Mouse (Mus musculus) lung, embryonic 14.5 days (tissue): ENCODE data around the gene E030025P04Rik. TPM values are rescaled to one million over a fixed set of nuclear protein-coding genes. Genes with fewer than 3 reads are reported as not detected.

ENCODE experiments used
- ATAC-seq: fragments of 200-750 bp; cut with Nextera tagmentation; 2 replicates; pipeline ENCODE4 v1.8.0; 2017; ENCODE audit warnings: mild to moderate bottlenecking, moderate TSS enrichment, moderate library complexity; ENCODE audit not compliant: insufficient read depth
- DNase-seq: peaks from one replicate; pipeline ENCODE4 v3.0.0-alpha.2; 2015
- H3K27ac ChIP-seq: fragments of 300-500 bp; sonication (generic); 2 replicates; pipeline ENCODE4 v1.5.1; 2014; ENCODE audit warnings: low read depth, mild to moderate bottlenecking, moderate library complexity
- H3K27me3 ChIP-seq: fragments of 300-500 bp; sonication (generic); 2 replicates; pipeline ENCODE4 v1.6.1; 2014; ENCODE audit warnings: low read length, control low read depth; ENCODE audit not compliant: insufficient read depth
- H3K36me3 ChIP-seq: fragments of 300-500 bp; sonication (generic); 2 replicates; pipeline ENCODE4 v1.6.1; 2014; ENCODE audit warnings: control low read depth; ENCODE audit not compliant: insufficient read depth
- H3K4me1 ChIP-seq: fragments of 300-500 bp; sonication (generic); 2 replicates; pipeline ENCODE4 v1.6.1; 2014; ENCODE audit warnings: antibody characterized with exemption, control low read depth; ENCODE audit not compliant: insufficient read depth
- H3K4me2 ChIP-seq: fragments of 300-500 bp; sonication (generic); 2 replicates; pipeline ENCODE4 v1.6.1; 2014; ENCODE audit warnings: mild to moderate bottlenecking
- H3K4me3 ChIP-seq: fragments of 300-500 bp; sonication (generic); 2 replicates; pipeline ENCODE4 v1.5.1; 2014; ENCODE audit warnings: low read depth, low read length
- H3K9ac ChIP-seq: fragments of 300-500 bp; sonication (generic); 2 replicates; pipeline ENCODE4 v1.6.1; 2014
- H3K9me3 ChIP-seq: fragments of 300-500 bp; sonication (generic); 2 replicates; pipeline ENCODE4 v1.6.1; 2016; ENCODE audit warnings: low read depth, low read length, control low read depth
- CTCF ChIP-seq: IDR thresholded peaks from 2 replicates; pipeline ENCODE4 v1.5.1; 2016; ENCODE audit warnings: antibody characterized with exemption, low read depth
- WGBS: fragments of 180-500 bp; shearing (Covaris S2); extraction: QIAGEN DNeasy Blood & Tissue Kit; methylation state at CpG from one replicate; pipeline ENCODE4 v1.1.7; 2014; 5-methylcytosine and 5-hydroxymethylcytosine counted together
- polyA plus RNA-seq: library from polyadenylated mRNA; unstranded; fragments of >200 nt; fragmentation: Nextera tagmentation; extraction: Ambion mirVana; gene quantifications from 2 replicates; pipeline ENCODE4 v1.2.1, GENCODE M21; 2014

The E030025P04Rik gene
- not detected in 2 replicates for polyA plus RNA-seq

- TF ChIP-seq CTCF = no peak
These were observed at the start of gene E030025P04Rik for GRCm38 (mm10) chr11:109144236-109144635. TSS of gene E030025P04Rik (minus strand) at chr11:109144369.

GRCm38 (mm10) chr11:109192673-109193557 is 48.7 kb upstream of the E030025P04Rik start:
- Histone ChIP-seq H3K9ac (no peak overlapping the region), H3K4me1 (no peaks in the 10 kb centered on the region), H3K27me3 (no peaks in the 10 kb centered on the region), H3K36me3 (no peaks in the 10 kb centered on the region), H3K27ac (no peak overlapping the region), H3K4me2 (no peak overlapping the region), H3K9me3 (no peaks in the 10 kb centered on the region), H3K4me3 (no peak overlapping the region)
- DNase-seq (peak; percentile 94), ATAC-seq (peak; percentile 80)
- 34% methylated on average over 15 of the region's 15 CpGs for WGBS
- peak; percentile 96 for TF ChIP-seq CTCF

More at GRCm38 (mm10) chr11:109144236-109144635, at the start of gene E030025P04Rik:
- DNase-seq (peak; percentile 68), ATAC-seq (peak; percentile 79)
- no peak within 1 kb of the TSS for H3K9ac ChIP-seq
- H3K27me3 ChIP-seq = no peaks in the 10 kb centered on the region
- WGBS = 21% methylated on average over 4 of the region's 4 CpGs
- H3K4me3 ChIP-seq = no peak within 1 kb of the TSS
- H3K9me3 ChIP-seq = no peaks in the 10 kb centered on the region
- no peaks in the 10 kb centered on the region for H3K36me3 ChIP-seq
- H3K4me1 ChIP-seq = peaks cover 9% of the 10 kb centered on the region; the same call in 1 of the 2 replicates
- no peak within 1 kb of the TSS for H3K27ac ChIP-seq
- H3K4me2 ChIP-seq = no peak within 1 kb of the TSS

- DNase-seq (no peak), ATAC-seq (no peak)
- Histone ChIP-seq H3K9ac (no peak overlapping the region), H3K36me3 (no peaks in the 10 kb centered on the region), H3K27me3 (no peaks in the 10 kb centered on the region), H3K4me2 (no peak overlapping the region), H3K9me3 (no peaks in the 10 kb centered on the region), H3K4me1 (no peaks in the 10 kb centered on the region), H3K27ac (no peak overlapping the region), H3K4me3 (no peak overlapping the region)
- TF ChIP-seq CTCF = no peak
- 89% methylated on average over 5 of the region's 5 CpGs for WGBS
These were observed 44.1 kb upstream of the E030025P04Rik start for GRCm38 (mm10) chr11:109188235-109188634.

GRCm38 (mm10) chr11:109187631-109188184 is 43.5 kb upstream of the E030025P04Rik start:
- no peak for TF ChIP-seq CTCF
- DNase-seq (no peak), ATAC-seq (no peak)
- Histone ChIP-seq H3K9me3 (no peaks in the 10 kb centered on the region), H3K27ac (no peak overlapping the region), H3K4me1 (no peaks in the 10 kb centered on the region), H3K27me3 (no peaks in the 10 kb centered on the region), H3K36me3 (no peaks in the 10 kb centered on the region), H3K4me2 (no peak overlapping the region), H3K9ac (no peak overlapping the region), H3K4me3 (no peak overlapping the region)
- WGBS = 78% methylated on average over 6 of the region's 6 CpGs

GRCm38 (mm10) chr11:109181118-109181517 is 36.9 kb upstream of the E030025P04Rik start:
- TF ChIP-seq CTCF = no peak

GRCm38 (mm10) chr11:109180290-109180689 is 36.1 kb upstream of the E030025P04Rik start:
- TF ChIP-seq CTCF = no peak
- Histone ChIP-seq H3K4me1 (no peaks in the 10 kb centered on the region), H3K27me3 (no peaks in the 10 kb centered on the region), H3K4me2 (no peak overlapping the region), H3K36me3 (no peaks in the 10 kb centered on the region), H3K27ac (no peak overlapping the region), H3K4me3 (no peak overlapping the region), H3K9ac (no peak overlapping the region), H3K9me3 (no peaks in the 10 kb centered on the region)
- ATAC-seq (no peak), DNase-seq (no peak)
- WGBS = 80% methylated on average over 11 of the region's 11 CpGs

More at GRCm38 (mm10) chr11:109181118-109181517, 36.9 kb upstream of the E030025P04Rik start:
- Histone ChIP-seq H3K4me1 (no peaks in the 10 kb centered on the region), H3K9ac (no peak overlapping the region), H3K9me3 (no peaks in the 10 kb centered on the region), H3K4me3 (no peak overlapping the region), H3K27me3 (no peaks in the 10 kb centered on the region), H3K27ac (no peak overlapping the region), H3K36me3 (no peaks in the 10 kb centered on the region), H3K4me2 (no peak overlapping the region)
- WGBS = 57% methylated on average over 7 of the region's 7 CpGs
- no peak for ATAC-seq
- no peak for DNase-seq
